Mouse (Mus musculus): ENCODE measurements around the gene Thsd1.

Gene Thsd1

DNA sequence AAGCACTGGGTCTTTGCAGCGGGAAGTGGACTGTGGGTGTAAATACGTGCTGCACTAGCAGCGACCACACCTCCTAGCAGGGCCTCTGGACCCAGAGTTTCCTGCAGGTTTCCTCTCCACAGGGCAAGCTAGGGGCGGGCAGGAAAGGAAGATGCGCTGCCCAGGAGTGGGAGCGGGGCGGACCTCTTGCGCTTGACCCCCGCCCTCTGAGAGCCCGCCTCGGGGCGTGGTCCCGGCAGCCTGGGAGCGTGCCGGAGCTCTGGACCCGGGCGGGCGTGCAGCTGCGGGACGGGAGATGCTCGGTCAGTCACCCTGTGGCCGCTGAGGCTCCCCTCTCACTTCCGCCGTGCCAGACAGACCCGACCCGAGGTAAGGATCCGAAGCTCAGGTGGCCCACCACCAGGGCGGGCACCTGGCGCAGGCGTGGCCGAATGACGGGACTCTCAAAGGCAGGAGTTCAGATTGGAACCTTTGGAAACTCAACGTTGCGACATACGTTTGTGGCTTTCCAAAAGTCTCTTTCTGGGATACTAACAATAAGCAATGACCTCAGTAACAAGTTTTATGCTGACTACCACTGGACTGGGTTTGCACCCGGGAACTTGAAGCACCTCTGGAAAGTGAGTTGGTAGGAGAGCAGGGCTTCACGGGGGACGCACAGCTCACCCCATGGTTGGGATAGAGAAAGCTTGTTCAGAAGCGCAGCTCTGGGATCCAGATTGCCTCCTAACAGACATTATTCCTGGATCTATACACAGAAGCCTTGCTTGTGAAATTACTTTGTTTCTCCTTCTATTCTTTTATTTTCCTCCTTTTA, at the start of gene Thsd1:
TSS of gene Thsd1 (plus strand) at position 253 of the 817 bp plus-strand sequence.
- peak; percentile 64 for DNase-seq

DNA sequence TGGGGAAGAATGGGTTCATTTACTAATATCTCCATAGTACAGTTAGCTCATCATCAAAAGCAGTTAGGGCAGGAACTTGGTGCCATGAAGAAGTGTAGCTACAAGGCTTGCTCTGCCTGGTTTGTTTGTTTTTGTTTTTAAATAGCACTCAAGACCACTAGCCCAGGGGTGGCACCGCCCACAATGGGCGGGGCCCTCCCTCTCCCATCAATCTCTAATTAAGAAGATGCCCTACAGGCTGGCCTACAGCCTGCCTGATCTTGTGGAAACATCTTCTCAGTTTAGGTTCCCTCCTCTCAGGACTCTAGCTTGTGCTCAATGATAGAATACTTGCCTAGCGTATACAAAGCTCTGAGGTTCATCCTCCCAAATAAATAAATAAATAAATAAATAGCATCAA, 42.2 kb upstream of the Thsd1 start:
- no peak for DNase-seq

DNA sequence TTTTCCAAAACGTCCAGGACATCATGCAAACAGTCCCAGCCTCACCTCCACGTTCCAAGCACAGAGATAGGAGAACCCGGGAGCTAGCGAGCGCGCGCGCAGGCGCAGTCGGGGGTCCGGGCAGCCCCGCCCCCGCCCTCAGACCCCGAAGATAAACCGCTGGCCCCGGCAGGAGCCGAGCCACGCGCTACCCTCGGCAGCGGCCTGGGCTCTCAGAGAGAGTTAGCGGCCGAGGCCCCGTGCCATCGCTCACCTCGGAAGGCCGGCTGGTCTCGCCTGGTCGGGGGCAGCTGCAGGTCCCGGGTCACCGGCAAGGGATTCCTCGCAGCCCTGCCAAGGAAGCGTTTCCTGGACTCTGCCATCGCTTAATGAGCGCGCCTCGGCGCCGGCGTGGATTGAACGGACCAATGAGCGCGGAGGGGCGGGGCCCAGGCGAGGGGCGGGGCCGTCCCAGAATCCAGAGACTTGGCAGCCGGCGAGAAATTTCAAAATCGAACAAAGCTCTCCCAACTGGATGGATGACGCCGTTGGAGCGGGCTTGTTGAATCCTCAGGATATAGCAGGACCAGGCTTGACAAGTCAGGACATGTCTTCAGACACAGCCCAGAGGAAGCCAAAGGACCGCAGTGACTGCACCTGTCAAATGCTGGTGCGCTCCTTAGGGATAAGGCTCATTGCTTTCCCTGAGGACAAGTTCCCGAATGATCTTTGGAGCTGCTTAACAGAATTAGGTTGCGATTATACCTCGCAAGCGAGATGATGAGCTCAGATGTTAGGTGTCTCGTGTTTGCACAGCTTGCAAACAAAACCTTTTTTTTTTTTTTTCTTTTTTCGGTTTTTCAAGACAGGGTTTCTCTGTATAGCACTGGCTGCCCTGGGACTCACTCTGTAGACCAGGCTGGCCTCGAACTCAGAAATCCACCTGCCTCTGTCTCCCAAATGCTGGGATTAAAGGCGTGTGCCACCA, 41.4 kb upstream of the Thsd1 start, which contains the start of gene Ckap2:
TSS of gene Ckap2 (minus strand) at position 389 of the 967 bp plus-strand sequence.
- peak; percentile 89 for DNase-seq

DNA sequence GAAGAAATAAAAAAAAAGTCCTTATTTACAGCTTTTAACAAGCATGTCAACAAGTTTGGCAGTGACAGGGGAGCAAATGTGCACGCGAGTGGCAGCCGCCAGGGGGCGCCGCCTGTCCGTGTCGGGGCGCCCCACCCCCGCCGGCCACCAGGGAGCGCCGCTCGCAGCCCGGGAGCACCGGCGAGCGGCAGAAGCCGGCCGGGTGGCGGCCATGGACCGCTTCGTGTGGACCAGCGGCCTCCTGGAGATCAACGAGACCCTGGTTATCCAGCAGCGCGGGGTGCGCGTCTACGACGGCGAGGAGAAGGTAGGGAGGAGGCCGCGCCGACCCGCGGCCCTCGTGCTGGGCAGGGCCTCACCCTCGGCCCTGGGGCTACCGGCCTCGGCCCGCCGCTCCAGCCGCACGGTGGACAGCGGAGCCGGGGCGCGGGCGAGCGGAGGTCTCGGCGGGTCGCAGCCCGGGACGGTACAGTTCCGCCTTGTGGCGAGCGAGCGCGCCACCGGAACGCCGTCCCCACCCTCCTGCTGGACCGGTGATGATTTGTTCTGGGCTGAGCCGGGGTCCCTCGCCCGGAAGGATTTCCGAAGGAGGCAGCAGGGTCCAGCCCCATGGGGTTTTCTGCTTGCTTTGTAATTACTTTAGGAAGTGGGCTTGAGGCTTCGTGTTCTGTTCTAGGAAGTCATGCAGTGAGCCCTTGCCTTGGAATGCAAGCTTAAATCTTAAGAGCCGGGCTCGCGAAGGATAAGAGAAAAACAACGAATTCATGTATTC, 34.3 kb upstream of the Thsd1 start, which contains the start of gene Vps36:
TSS of gene Vps36 (plus strand) at position 150 of the 772 bp plus-strand sequence.
- peak; percentile 86 for DNase-seq

DNA sequence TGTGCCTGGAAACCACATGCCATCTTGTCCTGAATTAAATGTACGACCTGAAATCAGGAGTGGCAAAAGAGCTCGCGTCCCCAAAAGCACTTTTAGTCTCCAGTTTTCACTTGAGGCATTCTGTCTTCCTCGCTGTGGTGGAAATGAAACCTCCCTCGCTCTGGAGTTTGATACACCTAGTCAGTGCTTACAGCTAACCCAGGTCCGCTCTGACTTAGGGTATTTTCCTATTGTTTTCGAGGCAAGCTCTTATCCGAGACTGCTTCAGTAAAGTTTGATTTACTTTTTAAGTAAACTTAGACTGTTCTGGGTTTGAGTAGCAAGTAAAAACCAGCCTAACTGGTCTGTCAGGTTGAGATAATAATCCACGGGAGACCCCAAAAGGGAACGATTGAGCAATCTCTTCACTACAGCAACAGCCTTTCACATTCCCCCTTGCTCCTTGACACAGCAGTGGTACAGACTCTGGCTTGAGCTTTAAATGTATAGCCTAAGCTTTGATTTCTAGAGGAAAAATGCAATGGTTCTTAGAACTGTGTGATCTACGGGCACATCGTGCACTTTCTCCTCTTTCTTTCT, 33.6 kb upstream of the Thsd1 start:
- DNase-seq = no peak

DNA sequence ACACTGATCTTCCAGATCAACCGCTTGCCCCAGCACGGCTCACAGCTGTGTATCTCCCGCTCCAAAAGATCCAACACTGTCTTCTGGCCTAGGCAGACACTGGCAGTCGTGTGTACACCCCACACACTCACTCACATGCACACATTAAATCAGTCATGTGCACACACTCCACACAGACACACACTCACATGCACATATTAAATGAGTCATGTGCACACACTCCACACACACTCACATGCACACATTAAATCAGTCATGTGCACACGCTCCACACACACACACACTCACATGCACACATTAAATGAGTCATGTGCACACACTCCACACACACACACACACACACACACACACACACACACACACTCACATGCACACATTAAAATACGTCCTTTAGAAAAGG, 29.2 kb upstream of the Thsd1 start:
- DNase-seq = no peak

DNA sequence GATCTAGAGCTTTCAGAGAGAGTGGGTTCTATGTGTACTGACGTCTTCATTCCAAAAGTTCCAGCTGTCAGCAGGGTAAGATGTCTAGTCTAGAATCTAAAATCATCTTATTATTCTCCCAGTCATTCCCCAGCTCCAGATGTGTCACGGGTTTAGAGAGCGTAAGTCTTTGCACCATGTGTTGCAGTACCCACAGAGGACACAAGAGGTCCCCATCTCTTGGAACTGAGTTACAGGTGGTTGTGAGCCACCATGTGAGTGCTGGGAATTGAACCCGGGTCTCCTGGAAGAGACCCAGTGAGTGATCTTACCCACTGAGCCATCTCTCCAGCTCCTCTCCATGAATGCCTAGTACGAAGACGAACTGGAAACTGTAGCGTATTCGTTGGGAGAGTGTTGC, 27.6 kb upstream of the Thsd1 start:
- DNase-seq = no peak

DNA sequence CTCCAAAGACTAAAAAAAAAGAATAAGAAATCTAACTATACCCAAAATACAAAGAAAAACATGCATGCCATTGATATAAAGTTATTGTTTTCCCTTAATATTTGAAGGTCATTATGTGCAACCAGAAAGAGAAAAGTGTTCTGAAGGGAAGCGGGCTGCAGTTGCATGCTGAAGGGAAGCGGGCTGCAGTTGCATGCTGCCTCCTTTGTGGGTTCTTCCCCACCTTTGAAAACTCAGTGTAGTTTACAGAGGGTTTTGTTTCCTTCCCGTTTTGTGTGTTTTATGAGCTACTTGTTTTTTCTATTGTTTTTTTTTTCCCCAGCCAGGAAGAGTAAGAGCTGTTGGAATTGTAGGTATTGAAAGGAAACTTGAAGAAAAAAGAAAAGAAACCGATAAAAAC, 19.6 kb upstream of the Thsd1 start:
- DNase-seq = no peak

DNA sequence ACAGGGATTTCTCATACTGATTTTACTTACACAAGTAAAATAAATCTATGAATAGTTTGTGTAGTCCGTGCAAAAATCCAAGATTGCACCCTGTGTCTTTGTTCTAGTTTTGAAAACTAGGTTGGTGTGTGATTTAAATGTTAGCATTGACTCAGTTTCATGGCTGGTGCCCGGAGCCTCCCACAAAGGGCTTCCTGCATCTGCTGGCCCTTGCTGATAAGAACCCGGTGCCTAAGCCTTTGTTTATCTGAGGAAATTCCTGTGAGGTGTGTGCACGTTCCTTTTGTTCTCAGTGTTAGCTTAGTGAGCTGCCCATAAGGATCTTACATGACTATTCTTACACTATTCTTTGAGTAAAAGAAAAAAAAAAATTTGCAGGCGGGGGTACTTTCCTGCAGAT, 18.1 kb upstream of the Thsd1 start:
- no peak for DNase-seq

DNA sequence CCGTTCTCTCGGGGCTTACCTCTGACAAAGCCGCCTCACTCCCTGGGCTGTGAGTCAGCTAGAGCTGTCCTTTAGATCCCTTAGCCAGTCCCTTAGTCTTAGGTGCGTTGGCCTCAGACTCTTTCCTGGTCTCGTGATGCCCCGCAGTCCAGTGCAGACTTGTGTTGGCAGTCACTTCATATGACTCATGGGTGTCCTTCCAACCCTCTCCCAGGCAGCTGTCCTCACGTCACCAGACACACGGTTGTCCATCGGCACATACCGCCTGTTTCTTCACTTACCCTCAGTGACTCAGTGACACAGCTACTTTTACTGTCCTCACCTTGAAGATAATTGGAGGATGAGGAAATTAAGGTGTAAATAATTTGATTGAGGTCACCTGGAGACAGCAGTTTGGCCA, 12.3 kb upstream of the Thsd1 start:
- DNase-seq = no peak

DNA sequence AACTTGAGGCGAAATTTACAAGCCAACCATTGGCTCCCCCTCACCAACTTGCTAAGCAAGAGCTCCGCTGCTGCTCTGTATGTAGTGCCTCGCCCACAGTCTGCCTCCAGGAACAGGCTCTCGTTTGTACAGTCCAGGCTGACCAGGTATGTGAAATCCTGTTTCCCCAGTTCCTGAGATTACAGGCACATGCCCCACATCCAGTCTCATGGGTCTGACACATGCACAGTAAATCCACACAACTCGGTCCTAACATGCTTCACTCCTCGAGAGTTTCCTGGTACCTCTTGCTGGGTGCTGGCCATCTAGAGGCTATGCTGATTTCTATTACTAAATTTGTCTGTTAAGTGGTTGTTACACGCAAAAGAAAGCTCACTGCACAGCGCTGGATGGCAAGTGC, 752 bp upstream of the Thsd1 start:
- DNase-seq = no peak

DNA sequence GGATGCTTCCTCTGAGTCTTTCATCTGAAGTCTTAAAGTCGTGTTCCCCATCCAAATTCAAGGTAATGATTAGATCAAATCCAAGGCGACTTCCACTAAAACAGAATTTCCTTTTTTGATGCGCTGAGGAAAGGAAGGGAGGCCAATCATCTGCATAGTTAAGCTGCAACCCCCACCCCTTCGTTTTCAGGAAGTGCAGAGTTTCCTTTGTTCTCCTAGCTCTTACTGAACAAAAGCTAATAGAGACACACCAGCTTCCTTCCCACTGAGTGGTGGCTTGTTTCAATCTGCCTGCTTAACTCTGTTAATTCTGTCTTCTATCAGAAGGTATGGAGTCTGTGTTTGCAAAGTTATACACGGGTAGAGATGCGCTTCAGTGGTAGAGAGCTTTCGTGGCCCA, 1.5 kb downstream of the Thsd1 start:
- no peak for DNase-seq

DNA sequence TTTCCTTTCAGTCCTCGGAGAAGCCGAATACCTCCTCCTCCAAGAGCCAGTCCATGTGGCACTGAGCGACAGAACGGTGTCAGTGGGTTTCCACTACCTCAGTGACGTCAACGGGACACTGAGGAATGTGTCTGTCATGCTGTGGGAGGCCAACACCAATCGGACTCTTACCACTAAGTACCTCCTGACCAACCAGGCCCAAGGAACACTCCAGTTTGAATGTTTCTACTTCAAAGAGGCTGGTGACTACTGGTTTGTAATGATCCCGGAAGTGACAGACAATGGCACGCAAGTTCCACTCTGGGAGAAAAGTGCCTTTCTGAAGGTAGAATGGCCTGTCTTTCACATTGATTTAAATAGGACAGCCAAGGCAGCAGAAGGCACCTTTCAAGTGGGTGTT, 15.9 kb downstream of the Thsd1 start:
- DNase-seq = no peak

DNA sequence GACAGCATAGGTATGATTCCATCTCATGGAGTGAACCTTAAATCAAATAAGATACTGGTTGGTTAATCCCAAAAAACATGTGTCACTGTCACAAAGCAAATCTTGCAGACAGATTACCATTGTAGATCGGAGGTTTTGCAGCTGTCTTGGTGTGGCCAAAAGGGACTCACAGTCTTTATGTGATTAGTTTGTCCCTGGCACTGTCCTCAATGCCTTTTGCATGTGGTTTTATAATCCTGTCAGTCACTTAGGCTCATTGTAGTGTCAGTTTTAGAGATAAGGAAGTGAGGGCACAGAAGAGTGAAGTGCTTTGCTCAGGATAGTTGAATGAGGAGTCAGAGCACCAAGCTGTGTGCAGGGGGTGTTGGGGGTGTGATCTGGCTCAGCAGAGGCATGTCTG, 18.6 kb downstream of the Thsd1 start:
- no peak for DNase-seq

DNA sequence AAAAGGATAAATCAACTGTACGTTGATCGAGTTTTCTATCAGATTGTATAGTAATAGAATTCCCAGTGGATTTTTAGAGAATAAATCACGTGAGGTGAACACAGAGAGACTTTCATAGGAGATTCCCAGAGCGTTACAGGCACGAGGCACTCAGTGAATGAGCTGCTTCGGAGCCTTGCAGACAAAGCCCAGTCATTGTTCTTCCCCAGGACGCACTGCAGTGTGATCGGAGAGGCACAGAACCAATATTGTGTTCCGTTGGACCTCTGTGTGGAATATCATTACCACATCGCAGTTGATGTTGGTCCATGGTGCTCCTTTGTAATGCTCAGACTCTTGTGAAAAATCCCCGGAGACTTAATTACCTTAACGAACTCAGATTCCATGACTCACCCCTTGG, 20.8 kb downstream of the Thsd1 start:
- DNase-seq = no peak

DNA sequence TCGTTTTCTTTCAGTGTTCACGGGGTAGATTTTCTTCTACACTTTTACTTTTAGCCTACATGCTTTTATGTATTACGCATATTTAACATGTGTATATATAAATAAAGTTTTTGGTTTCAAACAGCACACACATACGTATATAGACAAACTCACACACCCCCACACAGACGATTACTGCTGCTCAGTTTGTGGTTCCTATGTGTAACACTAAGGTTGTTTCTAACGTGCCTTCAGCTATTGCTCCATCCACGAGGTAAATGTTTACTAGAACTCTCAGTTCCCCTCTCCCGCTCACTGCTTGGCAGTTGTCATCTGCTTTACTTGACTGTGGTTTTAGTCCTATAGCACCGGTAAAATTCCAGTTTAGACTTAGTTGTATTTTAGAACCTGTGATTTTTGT, 22.0 kb downstream of the Thsd1 start:
- DNase-seq = no peak

DNA sequence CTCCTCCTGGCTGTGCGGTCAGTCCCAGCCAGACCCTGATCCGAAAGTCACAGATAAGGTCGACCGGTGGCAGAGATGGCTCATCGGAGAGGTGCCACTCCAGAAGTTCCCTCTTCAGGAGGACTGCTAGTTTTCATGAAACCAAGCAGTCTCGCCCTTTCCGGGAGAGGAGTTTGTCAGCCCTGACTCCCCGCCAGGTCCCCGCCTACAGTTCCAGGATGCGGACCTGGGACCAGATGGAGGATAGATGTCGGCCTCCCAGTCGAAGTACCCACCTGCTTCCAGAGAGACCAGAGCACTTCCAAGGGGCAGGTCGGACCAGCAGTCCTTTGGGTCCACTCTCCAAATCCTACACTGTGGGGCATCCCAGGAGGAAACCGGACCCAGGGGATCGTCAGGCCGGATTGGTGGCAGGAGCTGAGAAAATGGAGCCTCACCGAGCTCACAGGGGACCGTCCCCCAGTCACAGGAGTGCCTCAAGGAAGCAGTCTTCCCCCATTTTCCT, 31.9 kb downstream of the Thsd1 start:
- DNase-seq = no peak

DNA sequence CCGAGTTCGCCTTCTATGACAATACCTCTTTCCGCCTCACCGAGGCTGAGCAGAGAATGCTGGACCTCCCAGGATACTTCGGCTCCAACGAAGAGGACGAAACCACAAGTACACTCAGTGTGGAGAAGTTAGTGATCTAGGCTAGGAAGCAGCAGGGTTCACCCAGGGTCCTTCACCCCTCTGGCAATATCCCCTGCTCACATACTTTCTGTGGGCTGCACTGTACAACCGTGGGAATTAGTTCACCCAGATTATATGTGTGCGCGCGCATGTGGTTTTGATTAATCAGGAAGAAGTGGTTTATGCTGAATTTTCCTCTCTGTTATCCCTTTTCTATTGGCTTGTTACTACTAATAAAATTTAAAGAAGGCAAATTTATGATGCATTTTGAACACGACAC, 32.4 kb downstream of the Thsd1 start:
- DNase-seq = no peak

DNA sequence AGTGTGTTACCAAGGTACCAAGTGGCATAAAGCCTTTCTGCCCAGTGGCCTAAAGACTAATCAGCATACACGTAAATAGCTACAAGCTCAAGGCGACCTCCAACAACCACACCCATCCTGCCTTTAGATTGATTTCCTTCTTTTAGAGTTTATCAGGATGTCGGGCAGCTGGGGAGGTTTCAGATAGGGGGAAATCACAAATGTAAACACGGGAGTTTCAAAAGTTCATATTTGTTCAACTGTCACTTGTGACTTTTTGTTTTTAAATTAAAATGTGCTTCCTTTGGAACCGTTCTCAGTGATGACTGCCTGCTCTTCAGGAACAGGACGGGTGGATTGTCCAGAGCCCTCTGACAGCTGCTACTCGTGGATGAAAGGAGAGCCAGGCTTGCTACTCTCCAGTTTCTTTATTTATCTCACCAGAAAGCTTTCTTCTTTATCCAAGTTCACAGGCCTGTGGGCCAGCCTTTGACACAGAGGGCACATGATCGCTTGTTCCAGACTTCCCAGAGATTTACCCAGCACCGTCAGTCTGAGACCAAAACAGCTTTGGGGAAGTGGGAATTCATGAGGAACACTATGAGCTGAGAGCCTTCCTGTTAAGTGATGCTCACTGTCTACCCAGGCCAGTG, 33.1 kb downstream of the Thsd1 start:
- DNase-seq = no peak

DNA sequence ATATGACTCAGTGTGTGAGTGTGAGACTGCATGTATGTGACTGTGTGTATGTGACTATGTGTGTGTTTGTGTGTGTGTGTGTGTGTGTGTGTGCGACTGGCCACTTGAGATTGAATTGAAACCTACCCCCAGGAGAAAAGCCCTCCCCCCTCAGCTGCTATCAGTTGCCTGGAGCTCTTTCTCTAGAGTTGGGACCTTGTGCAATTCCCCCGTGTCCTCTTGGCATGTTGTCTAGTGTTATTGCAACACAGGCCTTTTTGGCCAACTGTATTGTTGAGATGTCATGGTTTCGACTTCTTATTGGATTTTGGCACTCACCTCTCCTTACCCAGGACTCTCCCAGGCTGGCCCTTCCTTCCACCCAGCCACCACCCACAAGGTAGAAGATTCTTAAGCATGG, 35.2 kb downstream of the Thsd1 start:
- no peak for DNase-seq

DNA sequence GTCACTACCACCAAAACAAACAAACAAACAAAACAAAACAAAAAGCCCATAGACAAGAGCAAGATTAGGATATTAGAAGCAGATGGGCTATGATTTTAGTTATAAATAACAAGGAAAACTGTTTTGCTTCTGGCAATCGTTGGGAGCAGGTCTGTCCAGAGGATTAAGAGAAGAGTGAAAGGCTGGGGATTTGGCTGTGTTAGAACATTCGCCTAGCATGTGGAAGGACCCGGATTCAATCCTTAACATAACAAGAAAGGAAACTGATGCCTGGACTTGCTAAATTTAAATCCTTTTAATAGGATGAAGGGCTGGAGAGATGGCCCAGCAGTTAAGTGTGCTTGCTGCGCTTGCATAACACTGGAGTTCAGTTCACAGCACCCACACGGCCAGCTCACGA, 37.2 kb downstream of the Thsd1 start:
- no peak for DNase-seq

DNA sequence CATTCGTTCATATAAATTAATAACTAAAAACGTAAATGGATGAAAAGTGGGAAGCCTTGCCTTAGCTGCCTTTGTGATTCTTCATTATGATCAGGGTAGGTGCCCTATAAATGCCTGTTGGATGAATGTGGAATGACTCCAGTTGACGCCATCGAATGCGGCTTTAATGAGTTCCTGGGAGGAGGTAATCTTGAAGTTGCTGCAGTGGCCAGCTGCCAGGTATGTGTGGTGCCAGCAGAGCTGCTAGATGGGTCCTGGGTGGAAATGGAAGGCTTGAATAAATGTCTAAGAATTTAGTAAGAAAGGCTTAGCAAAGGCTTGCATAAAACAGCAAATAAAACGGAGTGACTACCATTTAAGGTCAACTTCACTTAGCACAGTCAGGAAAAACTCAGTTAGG, 37.7 kb downstream of the Thsd1 start:
- DNase-seq = peak; percentile 17

All from kidney, adult 11 months (tissue).